Mouse (Mus musculus): ENCODE measurements at regions not wholly inside any gene's neighbourhood (a gene's known extent, or its start where the extent isn't known, plus 50 kb on each side); places are given as distances from the start of the nearest gene placed in this dataset.

DNA sequence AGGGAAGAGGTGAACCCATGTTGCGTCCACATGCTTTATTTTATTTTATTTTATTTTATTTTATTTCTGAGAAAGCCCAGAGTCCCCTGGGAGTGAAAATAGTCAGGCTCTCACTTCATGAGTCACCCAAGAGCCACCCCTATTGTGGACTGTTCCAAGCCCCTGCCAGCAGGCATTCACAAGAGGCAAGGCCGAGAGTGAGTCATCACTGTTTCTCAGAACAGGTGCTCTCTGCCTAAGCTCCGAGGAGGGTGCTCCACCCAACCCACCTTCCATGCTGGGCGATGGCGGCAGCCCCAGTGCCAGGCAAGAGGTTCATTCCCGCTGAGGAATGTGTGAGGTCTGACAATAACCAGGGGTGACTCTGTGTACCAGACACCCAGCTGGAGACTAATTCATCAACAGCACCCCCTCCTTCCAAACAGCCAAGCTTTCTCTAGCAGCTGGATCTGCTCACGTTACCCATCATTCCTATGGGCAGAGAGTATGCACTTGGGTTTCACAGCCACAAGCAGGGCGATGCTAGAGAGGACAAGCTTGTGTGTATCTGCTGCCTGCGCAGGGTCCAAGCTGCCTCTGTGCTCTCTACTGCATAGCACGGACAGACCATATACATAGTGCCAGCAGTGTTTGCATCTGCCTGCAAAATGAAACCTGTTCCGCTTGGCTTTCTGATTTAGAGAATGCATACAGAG lies 122.8 kb downstream of the Zfp706 start:
- H3K27ac ChIP-seq: no peak overlapping the region
- no peak overlapping the region for H3K4me2 ChIP-seq (ENCODE audit: low read length)
- DNase-seq (ENCODE audit: low spot score) (no peak), ATAC-seq (replicated peaks; ENCODE audit: low FRiP score, low read depth) (peak; percentile 42; the same call in 1 of the 2 replicates)
- 63% methylated on average over 11 of the region's 11 CpGs for WGBS
- no peaks in the 10 kb centered on the region for H3K9me3 ChIP-seq (replicated peaks; ENCODE audit: low read length)
- no peaks in the 10 kb centered on the region for H3K36me3 ChIP-seq (ENCODE audit: insufficient read depth, low read length)
- H3K9ac ChIP-seq (ENCODE audit: low read depth, low read length): no peak overlapping the region
- no peak overlapping the region for H3K4me3 ChIP-seq (replicated peaks; ENCODE audit: low read depth, low read length)
- no peaks in the 10 kb centered on the region for H3K27me3 ChIP-seq (ENCODE audit: insufficient read depth, low read length)
- no peaks in the 10 kb centered on the region for H3K4me1 ChIP-seq (replicated peaks; ENCODE audit: insufficient read depth, low read length)
- TF ChIP-seq CTCF (IDR thresholded peaks at IDR 0.05; ENCODE audit: low read depth): no peak

DNA sequence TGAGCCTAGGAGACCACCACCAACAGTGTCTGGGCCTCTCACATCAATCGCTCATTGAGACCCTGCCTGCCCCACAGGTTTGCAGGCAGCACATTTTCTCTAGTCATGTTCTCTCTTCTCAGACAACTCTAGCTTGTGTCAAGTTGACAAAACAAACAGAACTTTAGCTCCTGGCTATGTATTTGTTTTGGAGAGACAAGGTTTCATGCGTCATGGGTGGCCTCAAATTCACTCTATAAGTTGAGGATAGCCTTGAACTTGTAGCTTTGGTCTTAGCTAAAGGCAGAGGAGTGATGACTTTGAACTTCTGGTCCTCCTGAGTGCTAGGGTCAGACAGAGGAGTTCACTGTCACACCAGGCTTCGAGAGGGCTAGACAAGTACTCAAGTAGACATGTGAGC lies 123.5 kb downstream of the Zfp706 start:
- Histone ChIP-seq H3K27me3 (ENCODE audit: insufficient read depth, low read length) (no peaks in the 10 kb centered on the region), H3K9me3 (replicated peaks; ENCODE audit: low read length) (no peaks in the 10 kb centered on the region), H3K4me3 (replicated peaks; ENCODE audit: low read depth, low read length) (no peak overlapping the region), H3K4me2 (ENCODE audit: low read length) (no peak overlapping the region), H3K27ac (no peak overlapping the region), H3K4me1 (replicated peaks; ENCODE audit: insufficient read depth, low read length) (no peaks in the 10 kb centered on the region), H3K9ac (ENCODE audit: low read depth, low read length) (no peak overlapping the region), H3K36me3 (ENCODE audit: insufficient read depth, low read length) (no peaks in the 10 kb centered on the region)
- WGBS: 82% methylated on average over 3 of the region's 3 CpGs
- no peak for ATAC-seq (replicated peaks; ENCODE audit: low FRiP score, low read depth)
- no peak for TF ChIP-seq CTCF (IDR thresholded peaks at IDR 0.05; ENCODE audit: low read depth)
- no peak for DNase-seq (ENCODE audit: low spot score)

DNA sequence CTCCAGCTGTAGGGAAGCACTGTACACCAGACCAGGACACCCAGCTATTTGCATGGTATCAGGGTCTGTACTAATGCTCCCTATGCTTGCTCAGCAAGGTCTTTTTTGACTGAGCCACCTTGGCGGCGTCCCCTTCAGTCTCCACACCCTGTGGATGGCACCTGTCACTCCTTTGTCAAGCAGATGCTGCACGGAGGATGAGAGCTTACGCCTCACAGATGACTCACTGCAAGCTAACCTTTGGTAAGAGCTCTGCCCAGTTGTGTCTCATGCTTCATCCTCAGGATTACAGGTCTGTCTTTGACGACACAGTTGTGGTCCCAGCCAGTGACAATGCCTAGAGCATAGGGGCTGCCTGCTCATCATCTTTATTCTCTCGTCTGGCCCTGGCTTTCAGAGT lies 124.4 kb downstream of the Zfp706 start:
- no peak overlapping the region for H3K27ac ChIP-seq
- no peaks in the 10 kb centered on the region for H3K9me3 ChIP-seq (replicated peaks; ENCODE audit: low read length)
- H3K9ac ChIP-seq (ENCODE audit: low read depth, low read length): no peak overlapping the region
- H3K27me3 ChIP-seq (ENCODE audit: insufficient read depth, low read length): no peaks in the 10 kb centered on the region
- no peak overlapping the region for H3K4me3 ChIP-seq (replicated peaks; ENCODE audit: low read depth, low read length)
- WGBS: 87% methylated on average over 6 of the region's 6 CpGs
- no peak for DNase-seq (ENCODE audit: low spot score)
- TF ChIP-seq CTCF (IDR thresholded peaks at IDR 0.05; ENCODE audit: low read depth): no peak
- no peak for ATAC-seq (replicated peaks; ENCODE audit: low FRiP score, low read depth)
- H3K4me2 ChIP-seq (ENCODE audit: low read length): no peak overlapping the region
- no peaks in the 10 kb centered on the region for H3K36me3 ChIP-seq (ENCODE audit: insufficient read depth, low read length)
- H3K4me1 ChIP-seq (replicated peaks; ENCODE audit: insufficient read depth, low read length): no peaks in the 10 kb centered on the region

GRCm38 (mm10) chr15:36881576-36881975 lies 126.0 kb downstream of the Zfp706 start:
- WGBS: 70% methylated on average over 2 of the region's 2 CpGs
- Histone ChIP-seq H3K4me1 (replicated peaks; ENCODE audit: insufficient read depth, low read length) (no peaks in the 10 kb centered on the region), H3K9ac (ENCODE audit: low read depth, low read length) (no peak overlapping the region), H3K4me2 (ENCODE audit: low read length) (no peak overlapping the region), H3K4me3 (replicated peaks; ENCODE audit: low read depth, low read length) (no peak overlapping the region), H3K36me3 (ENCODE audit: insufficient read depth, low read length) (no peaks in the 10 kb centered on the region), H3K27ac (no peak overlapping the region), H3K9me3 (replicated peaks; ENCODE audit: low read length) (no peaks in the 10 kb centered on the region), H3K27me3 (ENCODE audit: insufficient read depth, low read length) (no peaks in the 10 kb centered on the region)
- no peak for ATAC-seq (replicated peaks; ENCODE audit: low FRiP score, low read depth)
- DNase-seq (ENCODE audit: low spot score): no peak
- TF ChIP-seq CTCF (IDR thresholded peaks at IDR 0.05; ENCODE audit: low read depth): no peak

- Histone ChIP-seq H3K27ac (no peak overlapping the region), H3K4me2 (ENCODE audit: low read length) (no peak overlapping the region), H3K27me3 (ENCODE audit: insufficient read depth, low read length) (no peaks in the 10 kb centered on the region), H3K4me3 (replicated peaks; ENCODE audit: low read depth, low read length) (no peak overlapping the region), H3K9ac (ENCODE audit: low read depth, low read length) (no peak overlapping the region), H3K9me3 (replicated peaks; ENCODE audit: low read length) (no peaks in the 10 kb centered on the region), H3K4me1 (replicated peaks; ENCODE audit: insufficient read depth, low read length) (no peaks in the 10 kb centered on the region; the same call in 1 of the 2 replicates), H3K36me3 (ENCODE audit: insufficient read depth, low read length) (no peaks in the 10 kb centered on the region)
- 96% methylated on average over 3 of the region's 3 CpGs for WGBS
- DNase-seq (ENCODE audit: low spot score) (no peak), ATAC-seq (replicated peaks; ENCODE audit: low FRiP score, low read depth) (no peak)
- no peak for TF ChIP-seq CTCF (IDR thresholded peaks at IDR 0.05; ENCODE audit: low read depth)
Observed at GRCm38 (mm10) chr15:36880602-36881001, 127.0 kb downstream of the Zfp706 start.

DNA sequence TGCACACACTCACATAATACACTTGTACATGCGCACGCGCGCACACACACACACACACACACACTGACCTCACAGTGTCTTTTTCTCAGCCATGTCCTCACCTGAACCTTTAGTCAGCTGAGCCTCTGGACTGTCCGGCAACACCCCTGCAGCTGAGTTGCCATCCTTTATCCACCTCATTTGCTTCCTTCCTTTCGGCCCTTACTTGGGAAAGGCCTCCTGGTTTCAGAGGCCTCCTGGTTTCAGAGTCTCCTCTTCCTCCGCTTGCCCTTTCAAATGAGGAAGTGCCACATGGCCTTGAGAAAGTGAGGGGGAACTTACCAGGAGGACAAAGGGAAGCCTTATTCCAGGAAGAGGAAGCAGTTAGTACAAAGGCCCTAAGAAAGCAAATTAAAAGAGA lies 128.0 kb downstream of the Zfp706 start:
- TF ChIP-seq CTCF (IDR thresholded peaks at IDR 0.05; ENCODE audit: low read depth): no peak
- no peak for ATAC-seq (replicated peaks; ENCODE audit: low FRiP score, low read depth)
- Histone ChIP-seq H3K4me3 (replicated peaks; ENCODE audit: low read depth, low read length) (no peak overlapping the region), H3K27ac (no peak overlapping the region), H3K9me3 (replicated peaks; ENCODE audit: low read length) (no peaks in the 10 kb centered on the region), H3K4me1 (replicated peaks; ENCODE audit: insufficient read depth, low read length) (no peaks in the 10 kb centered on the region; the same call in 1 of the 2 replicates), H3K36me3 (ENCODE audit: insufficient read depth, low read length) (no peaks in the 10 kb centered on the region), H3K4me2 (ENCODE audit: low read length) (no peak overlapping the region), H3K27me3 (ENCODE audit: insufficient read depth, low read length) (no peaks in the 10 kb centered on the region), H3K9ac (ENCODE audit: low read depth, low read length) (no peak overlapping the region)
- 87% methylated on average over 7 of the region's 7 CpGs for WGBS
- no peak for DNase-seq (ENCODE audit: low spot score)

DNA sequence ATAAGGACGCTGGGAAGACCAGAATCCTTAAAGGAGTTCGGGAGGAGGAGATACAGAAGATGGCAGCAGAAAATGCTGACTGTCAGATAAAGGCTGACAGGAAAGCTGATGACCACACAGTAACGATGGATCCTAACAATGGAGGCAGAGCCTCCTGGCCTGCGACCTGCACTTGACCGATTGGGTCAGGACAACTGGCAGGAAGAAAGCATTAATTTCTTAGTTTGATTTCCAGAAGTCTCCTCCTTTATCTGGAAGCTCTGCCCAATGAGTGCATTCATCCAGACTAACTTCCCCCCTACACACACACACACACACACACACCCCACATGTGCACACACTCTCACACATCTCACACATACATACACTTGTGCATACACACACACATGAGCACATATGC lies 128.6 kb downstream of the Zfp706 start:
- no peak overlapping the region for H3K4me2 ChIP-seq (ENCODE audit: low read length)
- H3K36me3 ChIP-seq (ENCODE audit: insufficient read depth, low read length): no peaks in the 10 kb centered on the region
- DNase-seq (ENCODE audit: low spot score) (no peak), ATAC-seq (replicated peaks; ENCODE audit: low FRiP score, low read depth) (no peak)
- no peaks in the 10 kb centered on the region for H3K27me3 ChIP-seq (ENCODE audit: insufficient read depth, low read length)
- H3K9ac ChIP-seq (ENCODE audit: low read depth, low read length): no peak overlapping the region
- peaks cover 2% of the 10 kb centered on the region; the same call in 1 of the 2 replicates for H3K4me1 ChIP-seq (replicated peaks; ENCODE audit: insufficient read depth, low read length)
- no peak overlapping the region for H3K27ac ChIP-seq
- no peak for TF ChIP-seq CTCF (IDR thresholded peaks at IDR 0.05; ENCODE audit: low read depth)
- H3K4me3 ChIP-seq (replicated peaks; ENCODE audit: low read depth, low read length): no peak overlapping the region
- 28% methylated on average over 5 of the region's 5 CpGs for WGBS
- H3K9me3 ChIP-seq (replicated peaks; ENCODE audit: low read length): no peaks in the 10 kb centered on the region
